In genomic region chr9:37530888-37531705, GRCm38 (mm10) we compare ENCODE assay signal across 8 mouse cellular contexts. TPM values are rescaled to one million over a fixed set of nuclear protein-coding genes. Genes with fewer than 3 reads are reported as not detected.
DNase-seq lines count a peak whose midpoint lies in the region; ATAC-seq lines count a peak whose summit lies in the region.

No protein-coding gene starts in this region.

- no peaks in the 10 kb centered on the region for H3K9me3 ChIP-seq in heart, embryonic 15.5 days (replicated peaks)
- H3K9me3 ChIP-seq in stomach, embryonic 15.5 days, result no peaks in the 10 kb centered on the region

- peak overlapping the region; percentile 82 for H3K27ac ChIP-seq in heart, embryonic 15.5 days
- peak overlapping the region; percentile 31; the same call in 1 of the 2 replicates for H3K27ac ChIP-seq in stomach, embryonic 15.5 days

- H3K4me2 ChIP-seq in heart, embryonic 15.5 days, result peak overlapping the region; percentile 85
- peak overlapping the region; percentile 82 for H3K4me2 ChIP-seq in stomach, embryonic 15.5 days

- peak; percentile 97 for DNase-seq in heart, adult 11 months
- no peak for DNase-seq in heart, adult 8-10 months (ENCODE audit: low spot score)
- peak; percentile 90 for DNase-seq in kidney, postnatal 10 days
- DNase-seq in lung, postnatal 25 days (ENCODE audit: low spot score), result peak; percentile 79
- DNase-seq in layer of hippocampus, adult 11-12 months (ENCODE audit: low spot score), result no peak

- H3K4me1 ChIP-seq in heart, embryonic 15.5 days (replicated peaks), result peaks cover 34% of the 10 kb centered on the region
- peaks cover 27% of the 10 kb centered on the region for H3K4me1 ChIP-seq in stomach, embryonic 15.5 days

- H3K9ac ChIP-seq in heart, embryonic 15.5 days, result peak overlapping the region; percentile 53
- peak overlapping the region; percentile 23; the same call in 1 of the 2 replicates for H3K9ac ChIP-seq in stomach, embryonic 15.5 days

- WGBS in heart, embryonic 15.5 days, result 4% methylated on average over 31 of the region's 31 CpGs
- 6% methylated on average over 31 of the region's 31 CpGs for WGBS in stomach, embryonic 15.5 days

- H3K4me3 ChIP-seq in heart, embryonic 15.5 days, result peak overlapping the region; percentile 50
- H3K4me3 ChIP-seq in stomach, embryonic 15.5 days (replicated peaks), result peak overlapping the region; percentile 37

- H3K36me3 ChIP-seq in heart, embryonic 15.5 days, result no peaks in the 10 kb centered on the region
- H3K36me3 ChIP-seq in stomach, embryonic 15.5 days, result 0 out of 2 replicates have a peak, but pooled peaks cover 4% of the 10 kb centered on the region

- H3K27me3 ChIP-seq in heart, embryonic 15.5 days, result peaks cover 22% of the 10 kb centered on the region; the same call in 1 of the 2 replicates
- peaks cover 30% of the 10 kb centered on the region for H3K27me3 ChIP-seq in stomach, embryonic 15.5 days (replicated peaks)

- ATAC-seq in common myeloid progenitor, adult 5-6 weeks (replicated peaks; ENCODE audit: low read depth, poor library complexity, severe bottlenecking), result peak; percentile 53
- ATAC-seq in heart, embryonic 15.5 days (replicated peaks; ENCODE audit: insufficient number of reproducible peaks, insufficient read depth, low FRiP score, low read depth), result 0 out of 2 replicates have a peak, but pooled peaks have one; percentile 28
- ATAC-seq in stomach, embryonic 15.5 days (ENCODE audit: insufficient read depth, low FRiP score, low read depth), result peak; percentile 84; the same call in 1 of the 2 replicates

RNA-seq across cellular contexts. Expression of gene Esam, which starts 3.2 kb away (rescaled TPM):
- 10 to 100 TPM; 53.1 to 62.0 (median 57.0) TPM for total RNA-seq in heart, adult 8-10 months (2022)
- 2.5 and 2.9 TPM in 2 replicates for total RNA-seq in common myeloid progenitor, adult 5-6 weeks (2017)
- 76.9 and 89.3 TPM in 2 replicates for polyA plus RNA-seq in heart, embryonic 15.5 days (2015; fragmentation: Nextera tagmentation; extraction: Ambion mirVana)
- 55.3 and 56.1 TPM in 2 replicates for polyA plus RNA-seq in stomach, embryonic 15.5 days (2015; fragmentation: Nextera tagmentation; extraction: Ambion mirVana)

RNA-seq across cellular contexts. Expression of gene Vsig2, which starts 8.0 kb away (rescaled TPM):
- total RNA-seq in heart, adult 8-10 months (2022), result 1 to 10 TPM; 1.9 to 5.2 (median 3.7) TPM
- 0.50 TPM in 1 of 2 replicates, not detected in the other for total RNA-seq in common myeloid progenitor, adult 5-6 weeks (2017)
- 2.3 and 2.5 TPM in 2 replicates for polyA plus RNA-seq in heart, embryonic 15.5 days (2015; fragmentation: Nextera tagmentation; extraction: Ambion mirVana)
- 47.6 and 57.6 TPM in 2 replicates for polyA plus RNA-seq in stomach, embryonic 15.5 days (2015; fragmentation: Nextera tagmentation; extraction: Ambion mirVana)

RNA-seq across cellular contexts. Expression of gene Nrgn, which starts 21.6 kb away (rescaled TPM):
- 10 to 100 TPM in 2 of 4 experiments, 1 to 10 TPM in 2; 4.8 to 11.7 (median 8.5) TPM for total RNA-seq in heart, adult 8-10 months (2022)
- total RNA-seq in common myeloid progenitor, adult 5-6 weeks (2017), result 17.1 and 36.8 TPM in 2 replicates
- 5.9 and 6.3 TPM in 2 replicates for polyA plus RNA-seq in heart, embryonic 15.5 days (2015; fragmentation: Nextera tagmentation; extraction: Ambion mirVana)
- polyA plus RNA-seq in stomach, embryonic 15.5 days (2015; fragmentation: Nextera tagmentation; extraction: Ambion mirVana), result 6.6 and 6.9 TPM in 2 replicates

RNA-seq across cellular contexts. Expression of gene Siae, which starts 24.4 kb away (rescaled TPM):
- 10 to 100 TPM in 1 of 4 experiments, 1 to 10 TPM in 3; 8.4 to 10.0 (median 9.1) TPM for total RNA-seq in heart, adult 8-10 months (2022)
- 11.8 and 12.2 TPM in 2 replicates for total RNA-seq in common myeloid progenitor, adult 5-6 weeks (2017)
- 9.0 and 10.2 TPM in 2 replicates for polyA plus RNA-seq in heart, embryonic 15.5 days (2015; fragmentation: Nextera tagmentation; extraction: Ambion mirVana)
- polyA plus RNA-seq in stomach, embryonic 15.5 days (2015; fragmentation: Nextera tagmentation; extraction: Ambion mirVana), result 11.1 and 12.5 TPM in 2 replicates

RNA-seq across cellular contexts. Expression of gene Msantd2, which starts 42.0 kb away (rescaled TPM):
- 1 to 10 TPM; 3.5 to 7.7 (median 5.4) TPM for total RNA-seq in heart, adult 8-10 months (2022)
- total RNA-seq in common myeloid progenitor, adult 5-6 weeks (2017), result 37.0 and 38.1 TPM in 2 replicates
- polyA plus RNA-seq in heart, embryonic 15.5 days (2015; fragmentation: Nextera tagmentation; extraction: Ambion mirVana), result 9.5 and 14.8 TPM in 2 replicates
- polyA plus RNA-seq in stomach, embryonic 15.5 days (2015; fragmentation: Nextera tagmentation; extraction: Ambion mirVana), result 24.8 and 25.0 TPM in 2 replicates

Comparison
In these comparisons a context has a peak if more than half of its experiments do, and no peak if none do; other contexts are left out.
1. DNase-seq: peak in heart, adult 11 months (single experiment), kidney, postnatal 10 days (single experiment) and lung, postnatal 25 days (single experiment); none in heart, adult 8-10 months (single experiment) and layer of hippocampus, adult 11-12 months (single experiment).
2. ATAC-seq: peak in every context shown above with its lines; median percentile 84 in stomach, embryonic 15.5 days; 53 in common myeloid progenitor, adult 5-6 weeks; 28 in heart, embryonic 15.5 days.
3. RNA of gene Esam, which starts 3.2 kb away (total RNA-seq): 53.1 to 62.0 TPM in heart, adult 8-10 months; 2.5 to 2.9 TPM in common myeloid progenitor, adult 5-6 weeks; every median in the first group is over 10 times any median in the second.